Mouse (Mus musculus) MEL (cell line): ENCODE results near the gene Pde6b. TPM values are rescaled to one million over a fixed set of nuclear protein-coding genes. Genes with fewer than 3 reads are reported as not detected.

Experiments
- DNase-seq: peaks from one replicate; pipeline ENCODE4 v3.0.0; 2011; ENCODE audit warnings: low read depth, low spot score
- H3K27ac ChIP-seq: 2 replicates; pipeline ENCODE4 v1.5.1; 2012; ENCODE audit warnings: low read depth, mild to moderate bottlenecking, control low read depth, low read length, moderate library complexity; ENCODE audit not compliant: control insufficient read depth
- H3K27me3 ChIP-seq, 2 experiments: fragments of 150-350 bp in 1 of 2; sonication (generic) in 1 of 2; 2 replicates each; pipeline ENCODE4 v1.6.1; 2012; ENCODE audit warnings: low read length in 2 of 2, mild to moderate bottlenecking in 2 of 2, improper control_type of control experiment in 1 of 2, moderate library complexity in 1 of 2; ENCODE audit not compliant: insufficient read depth in 2 of 2, control insufficient read depth in 1 of 2
- H3K36me3 ChIP-seq, 2 experiments: 2 replicates each; pipeline ENCODE4 v1.6.1; 2012 to 2014; ENCODE audit warnings: low read length in 2 of 2, improper control_type of control experiment in 1 of 2, inconsistent platforms in 1 of 2, mild to moderate bottlenecking in 1 of 2; ENCODE audit not compliant: insufficient read depth in 2 of 2, control insufficient read depth in 1 of 2
- H3K4me1 ChIP-seq, 2 experiments: fragments of 150-350 bp in 1 of 2; sonication (generic) in 1 of 2; 2 replicates each; pipeline ENCODE4 v1.6.1; 2012; ENCODE audit warnings: low read length in 2 of 2, improper control_type of control experiment in 1 of 2, mild to moderate bottlenecking in 1 of 2; ENCODE audit not compliant: insufficient read depth in 2 of 2, control insufficient read depth in 1 of 2
- H3K4me3 ChIP-seq, 2 experiments: fragments of 150-350 bp in 1 of 2; sonication (generic) in 1 of 2; 2 replicates each; pipeline ENCODE4 v1.5.1; 2012; ENCODE audit warnings: low read depth in 2 of 2, low read length in 2 of 2, mild to moderate bottlenecking in 2 of 2, moderate library complexity in 2 of 2, control low read depth in 1 of 2, improper control_type of control experiment in 1 of 2; ENCODE audit not compliant: control insufficient read depth in 1 of 2, insufficient read depth in 1 of 2
- H3K79me2 ChIP-seq: 2 replicates; pipeline ENCODE4 v1.6.1; 2012; ENCODE audit warnings: mild to moderate bottlenecking, low read length, moderate library complexity; ENCODE audit not compliant: control insufficient read depth, poor library complexity, insufficient read depth
- H3K9ac ChIP-seq: 2 replicates; pipeline ENCODE4 v1.6.1; 2012; ENCODE audit warnings: low read depth, mild to moderate bottlenecking, control low read depth, low read length, moderate library complexity; ENCODE audit not compliant: control insufficient read depth, poor library complexity, severe bottlenecking
- H3K9me3 ChIP-seq: fragments of 150-350 bp; sonication (generic); replicated peaks from 2 replicates; pipeline ENCODE4 v1.6.1; 2012; ENCODE audit warnings: mild to moderate bottlenecking, low read length, improper control_type of control experiment, moderate library complexity; ENCODE audit not compliant: insufficient read depth
- CHD1 ChIP-seq: IDR thresholded peaks from 2 replicates; pipeline ENCODE4 v1.6.1; 2012; ENCODE audit warnings: low read depth, mild to moderate bottlenecking, inconsistent platforms, low read length, improper control_type of control experiment
- CTCF ChIP-seq, 3 experiments: IDR thresholded peaks in 2 of 3; conservative IDR thresholded peaks in 1 of 3; 2 replicates each; pipeline ENCODE4 v1.5.1; 2011 to 2012; ENCODE audit warnings: low read length in 3 of 3, low read depth in 2 of 3, mild to moderate bottlenecking in 2 of 3, improper control_type of control experiment in 1 of 3, inconsistent platforms in 1 of 3, mixed read lengths in 1 of 3, moderate library complexity in 1 of 3; ENCODE audit not compliant: control insufficient read depth in 1 of 3, insufficient read depth in 1 of 3, poor library complexity in 1 of 3, severe bottlenecking in 1 of 3
- ELF1 ChIP-seq: IDR thresholded peaks from 2 replicates; pipeline ENCODE4 v1.6.1; 2014; ENCODE audit warnings: low read depth, mild to moderate bottlenecking, inconsistent platforms, low read length, improper control_type of control experiment, moderate library complexity
- EP300 ChIP-seq, 2 experiments: IDR thresholded peaks; 2 replicates each; pipeline ENCODE4 v1.6.1; 2011; ENCODE audit warnings: improper control_type of control experiment in 2 of 2, low read length in 2 of 2, low read depth in 1 of 2, mild to moderate bottlenecking in 1 of 2
- ETS1 ChIP-seq: IDR thresholded peaks from 2 replicates; pipeline ENCODE4 v1.6.1; 2012; ENCODE audit warnings: low read depth, mild to moderate bottlenecking, inconsistent platforms, low read length, improper control_type of control experiment, moderate library complexity
- GABPA ChIP-seq: IDR thresholded peaks from 2 replicates; pipeline ENCODE4 v1.6.1; 2012; ENCODE audit warnings: low read depth, mild to moderate bottlenecking, inconsistent platforms, low read length, improper control_type of control experiment, moderate library complexity
- JUND ChIP-seq: IDR thresholded peaks from 2 replicates; pipeline ENCODE4 v1.6.1; 2011; ENCODE audit warnings: low read depth, mild to moderate bottlenecking, improper control_type of control experiment, low read length
- MXI1 ChIP-seq: IDR thresholded peaks from 2 replicates; pipeline ENCODE4 v1.6.1; 2011; ENCODE audit warnings: mild to moderate bottlenecking, low read depth, low read length, improper control_type of control experiment
- NELFE ChIP-seq: IDR thresholded peaks from 2 replicates; pipeline ENCODE4 v1.6.1; 2011; ENCODE audit warnings: low read depth, low read length, improper control_type of control experiment
- POLR2A ChIP-seq, 2 experiments: IDR thresholded peaks; 2 replicates each; pipeline ENCODE4 v1.6.1; 2011 to 2012; ENCODE audit warnings: low read length in 2 of 2, mild to moderate bottlenecking in 2 of 2, control low read depth in 1 of 2, improper control_type of control experiment in 1 of 2, low read depth in 1 of 2, moderate library complexity in 1 of 2; ENCODE audit not compliant: control insufficient read depth in 1 of 2, insufficient read depth in 1 of 2, poor library complexity in 1 of 2
- RAD21 ChIP-seq: IDR thresholded peaks from 2 replicates; pipeline ENCODE4 v1.6.1; 2011; ENCODE audit warnings: mild to moderate bottlenecking, low read depth, low read length, improper control_type of control experiment
- RCOR1 ChIP-seq: IDR thresholded peaks from 2 replicates; pipeline ENCODE4 v1.6.1; 2012; ENCODE audit warnings: low read depth, mild to moderate bottlenecking, inconsistent platforms, low read length, improper control_type of control experiment
- SMC3 ChIP-seq: IDR thresholded peaks from 2 replicates; pipeline ENCODE4 v1.6.1; 2011; ENCODE audit warnings: low read depth, low read length, improper control_type of control experiment
- TCF12 ChIP-seq: IDR thresholded peaks from 2 replicates; pipeline ENCODE4 v1.6.1; 2014; ENCODE audit warnings: low read depth, mild to moderate bottlenecking, inconsistent platforms, low read length, improper control_type of control experiment, moderate library complexity
- USF1 ChIP-seq: IDR thresholded peaks from 2 replicates; pipeline ENCODE4 v1.6.1; 2014; ENCODE audit warnings: low read depth, mild to moderate bottlenecking, inconsistent platforms, low read length, improper control_type of control experiment, moderate library complexity
- ZKSCAN1 ChIP-seq: IDR thresholded peaks from 2 replicates; pipeline ENCODE4 v1.6.1; 2012; ENCODE audit warnings: low read depth, mild to moderate bottlenecking, inconsistent platforms, low read length, improper control_type of control experiment, moderate library complexity
- polyA plus RNA-seq, 2 experiments: library from polyadenylated mRNA; stranded (reverse) in 1 of 2; unstranded in 1 of 2; fragments of >175 nt in 1 of 2; fragments of >200 nt in 1 of 2; gene quantifications; 2 replicates each; pipeline versions ENCODE4 v1.2.1 to v1.2.4; 2012; ENCODE audit warnings: low replicate concordance in 2 of 2, low read depth in 1 of 2; ENCODE audit not compliant: insufficient read length in 2 of 2, insufficient read depth in 1 of 2, missing spikeins in 1 of 2
- total RNA-seq: library from RNA; depleted of rRNA; stranded (reverse); fragments of 300-350 nt; gene quantifications from 2 replicates; pipeline ENCODE4 v1.2.3, GENCODE M21; 2012; rRNA removed

The Pde6b gene
- 0.12 TPM in 1 of 2 replicates, not detected in the other for total RNA-seq
- under 1 TPM in 1 of 2 experiments, not detected in 1; 0.07 TPM for polyA plus RNA-seq

DNA sequence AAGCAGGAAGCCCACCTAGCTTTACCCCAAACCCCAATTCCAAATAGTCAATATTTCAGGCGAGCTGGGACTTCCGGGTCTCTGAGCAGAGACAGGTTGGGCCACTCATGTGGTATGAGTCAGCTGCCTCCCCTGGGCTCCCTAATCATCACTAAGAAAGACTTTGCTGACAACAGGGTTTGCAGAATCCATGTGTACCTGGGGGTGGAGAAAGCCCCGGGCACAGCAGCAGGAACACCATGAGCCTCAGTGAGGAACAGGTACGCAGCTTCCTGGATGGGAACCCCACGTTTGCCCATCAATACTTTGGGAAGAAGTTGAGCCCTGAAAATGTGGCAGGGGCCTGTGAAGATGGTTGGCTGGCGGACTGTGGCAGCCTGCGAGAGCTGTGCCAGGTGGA lies at the start of gene Pde6b:
Gene Pde6b (plus strand): TSS at position 191 of the 400 bp plus-strand sequence.
- H3K36me3 ChIP-seq: no peaks in the 10 kb centered on the region
- no peak within 1 kb of the TSS for H3K4me3 ChIP-seq
- H3K27me3 ChIP-seq: no peaks in the 10 kb centered on the region
- H3K4me1 ChIP-seq: peaks cover 0 to 3% of the 10 kb centered on the region in 2 experiments; a peak in 1 of 4 replicates
- TF ChIP-seq USF1: no peak
- TF ChIP-seq NELFE: no peak
- TF ChIP-seq GABPA: no peak
- TF ChIP-seq MXI1: no peak
- TF ChIP-seq ETS1: no peak
- no peak for TF ChIP-seq EP300 (IDR thresholded peaks at IDR 0.05; ENCODE audit: low read depth in 1 of 2, low read length in 2 of 2)
- TF ChIP-seq RCOR1: no peak
- TF ChIP-seq CTCF (IDR thresholded peaks at IDR 0.05 in 2 of 3, conservative IDR thresholded peaks at IDR 0.05 in 1 of 3; ENCODE audit: control insufficient read depth in 1 of 3, insufficient read depth in 1 of 3, low read depth in 2 of 3, low read length in 3 of 3, poor library complexity in 1 of 3, severe bottlenecking in 1 of 3): no peak
- TF ChIP-seq POLR2A (IDR thresholded peaks at IDR 0.05; ENCODE audit: control insufficient read depth in 1 of 2, insufficient read depth in 1 of 2, low read depth in 1 of 2, low read length in 2 of 2, poor library complexity in 1 of 2): no peak
- TF ChIP-seq CHD1: no peak
- no peak for TF ChIP-seq RAD21
- H3K9me3 ChIP-seq: no peaks in the 10 kb centered on the region
- H3K9ac ChIP-seq: no peak within 1 kb of the TSS
- DNase-seq: no peak
- no peaks in the 10 kb centered on the region for H3K79me2 ChIP-seq
- no peak within 1 kb of the TSS for H3K27ac ChIP-seq

GRCm38 (mm10) chr5:108343680-108344170 lies 44.5 kb upstream of the Pde6b start:
- Histone ChIP-seq H3K79me2 (no peaks in the 10 kb centered on the region), H3K27me3 (no peaks in the 10 kb centered on the region)

More at GRCm38 (mm10) chr5:108343680-108344170, 44.5 kb upstream of the Pde6b start:
- TF ChIP-seq ZKSCAN1 (no peak), NELFE (no peak), ELF1 (no peak), SMC3 (no peak), TCF12 (no peak), RCOR1 (no peak), JUND (no peak)
- Histone ChIP-seq H3K9ac (no peak overlapping the region), H3K9me3 (no peaks in the 10 kb centered on the region), H3K27ac (no peak overlapping the region), H3K4me1 (no peaks in the 10 kb centered on the region), H3K36me3 (peaks cover 0 to 5% of the 10 kb centered on the region in 2 experiments; a peak in 2 of 4 replicates), H3K4me3 (no peak overlapping the region)
- no peak for DNase-seq
